ENCODE assay signal across 8 mouse cellular contexts in the genomic region with DNA sequence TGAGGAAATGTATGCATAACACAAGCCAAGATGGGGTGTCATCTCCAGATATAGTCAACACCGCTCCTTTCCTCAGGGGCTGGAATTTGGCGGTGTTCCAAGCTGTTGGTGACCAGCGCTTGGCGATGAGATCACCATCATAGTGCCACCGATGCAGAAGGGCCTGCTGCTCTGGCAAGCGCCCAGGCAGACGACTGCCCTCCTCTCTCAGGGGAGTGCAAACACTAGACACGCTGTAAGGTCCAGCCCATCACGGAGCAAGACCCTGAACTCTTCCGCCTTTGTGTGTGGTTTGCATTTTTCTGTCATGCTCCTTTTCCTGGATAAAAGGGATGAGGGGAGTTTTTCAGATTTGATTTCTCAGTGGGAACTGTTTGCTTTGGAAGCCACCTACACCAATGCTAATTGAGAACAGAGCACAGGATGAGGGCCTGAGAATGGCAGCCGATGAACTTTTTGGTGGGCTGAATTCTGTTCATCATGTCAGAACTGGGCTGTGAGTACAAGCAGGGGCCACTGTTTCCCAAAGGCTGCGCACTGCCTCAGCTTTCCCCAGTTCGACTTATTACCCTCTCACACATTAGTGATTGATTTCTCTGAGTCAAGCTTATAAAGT.
DNase-seq lines count a peak whose midpoint lies in the region; ATAC-seq and TF ChIP-seq lines count a peak whose summit lies in the region.

No protein-coding gene starts in this region.

- no peaks in the 10 kb centered on the region for H3K27me3 ChIP-seq in heart, embryonic 10.5 days (ENCODE audit: insufficient read depth, poor library complexity, severe bottlenecking)
- H3K27me3 ChIP-seq in kidney, postnatal 0 days (ENCODE audit: insufficient read depth, low read length), result no peaks in the 10 kb centered on the region
- H3K27me3 ChIP-seq in lung, embryonic 14.5 days (ENCODE audit: insufficient read depth, low read length), result no peaks in the 10 kb centered on the region

- H3K36me3 ChIP-seq in heart, embryonic 10.5 days, result peaks cover 21% of the 10 kb centered on the region
- no peaks in the 10 kb centered on the region for H3K36me3 ChIP-seq in kidney, postnatal 0 days (ENCODE audit: insufficient read depth, low read length)
- H3K36me3 ChIP-seq in lung, embryonic 14.5 days (ENCODE audit: insufficient read depth), result peaks cover 11% of the 10 kb centered on the region; the same call in 1 of the 2 replicates

- H3K9ac ChIP-seq in kidney, postnatal 0 days (ENCODE audit: low read depth, low read length), result no peak overlapping the region
- H3K9ac ChIP-seq in lung, embryonic 14.5 days, result peak overlapping the region; percentile 67

- peak; percentile 45; the same call in 1 of the 2 replicates for ATAC-seq in kidney, postnatal 0 days (replicated peaks; ENCODE audit: low FRiP score, low read depth)
- ATAC-seq in lung, embryonic 14.5 days (ENCODE audit: insufficient read depth), result peak; percentile 85

- 11% methylated on average over 13 of the region's 13 CpGs for WGBS in heart, embryonic 10.5 days
- 16% methylated on average over 13 of the region's 13 CpGs for WGBS in kidney, postnatal 0 days
- WGBS in lung, embryonic 14.5 days, result 6% methylated on average over 13 of the region's 13 CpGs

- H3K27ac ChIP-seq in heart, embryonic 10.5 days, result peak overlapping the region; percentile 91
- H3K27ac ChIP-seq in kidney, postnatal 0 days, result peak overlapping the region; percentile 7
- peak overlapping the region; percentile 91 for H3K27ac ChIP-seq in lung, embryonic 14.5 days (ENCODE audit: low read depth)

- peak overlapping the region; percentile 63 for H3K4me2 ChIP-seq in kidney, postnatal 0 days (ENCODE audit: low read length)
- peak overlapping the region; percentile 72 for H3K4me2 ChIP-seq in lung, embryonic 14.5 days

- peaks cover 68% of the 10 kb centered on the region for H3K4me1 ChIP-seq in heart, embryonic 10.5 days
- peaks cover 14% of the 10 kb centered on the region; the same call in 1 of the 2 replicates for H3K4me1 ChIP-seq in kidney, postnatal 0 days (replicated peaks; ENCODE audit: insufficient read depth, low read length)
- H3K4me1 ChIP-seq in lung, embryonic 14.5 days (ENCODE audit: insufficient read depth), result peaks cover 31% of the 10 kb centered on the region

- intact Hi-C loops in gastrocnemius, postnatal 14 days (cut with DNase I; ENCODE audit: low total_unique reads), result no loop called here

- TF ChIP-seq CTCF in kidney, postnatal 0 days (IDR thresholded peaks at IDR 0.05; ENCODE audit: low read depth), result no peak
- TF ChIP-seq CTCF in lung, embryonic 14.5 days (IDR thresholded peaks at IDR 0.05; ENCODE audit: low read depth), result no peak

- peak; percentile 36 for DNase-seq in gastrocnemius, postnatal 14 days
- DNase-seq in gastrocnemius, postnatal 25 days, result no peak
- DNase-seq in cerebellum, adult 18-20 months, result peak; percentile 61 to 72
- DNase-seq in heart, embryonic 10.5 days (ENCODE audit: low spot score), result peak; percentile 82
- DNase-seq in kidney, postnatal 0 days (ENCODE audit: low spot score), result peak; percentile 47
- DNase-seq in lung, embryonic 14.5 days, result peak; percentile 90
- peak; percentile 44 to 57 for DNase-seq in right cerebral cortex, postnatal 10 days (ENCODE audit: low spot score in 2 of 2)
- no peak for DNase-seq in yolk sac, embryonic 10.5 days (ENCODE audit: low spot score)

- peaks cover 14% of the 10 kb centered on the region for H3K9me3 ChIP-seq in heart, embryonic 10.5 days
- H3K9me3 ChIP-seq in kidney, postnatal 0 days (replicated peaks; ENCODE audit: low read length), result peaks cover 11% of the 10 kb centered on the region; the same call in 1 of the 2 replicates
- H3K9me3 ChIP-seq in lung, embryonic 14.5 days (ENCODE audit: low read depth, low read length), result peaks cover 13% of the 10 kb centered on the region; the same call in 1 of the 2 replicates

- H3K4me3 ChIP-seq in heart, embryonic 10.5 days, result peak overlapping the region; percentile 63
- peak overlapping the region; percentile 38 for H3K4me3 ChIP-seq in kidney, postnatal 0 days (replicated peaks; ENCODE audit: low read depth, low read length)
- peak overlapping the region; percentile 47 for H3K4me3 ChIP-seq in lung, embryonic 14.5 days (ENCODE audit: low read depth, low read length)

Comparison
In these comparisons a context has a peak if more than half of its experiments do, and no peak if none do; other contexts are left out.
1. DNase-seq: peak in gastrocnemius, postnatal 14 days (single experiment), cerebellum, adult 18-20 months (2 of 2), heart, embryonic 10.5 days (single experiment), kidney, postnatal 0 days (single experiment), lung, embryonic 14.5 days (single experiment) and right cerebral cortex, postnatal 10 days (2 of 2); none in gastrocnemius, postnatal 25 days (single experiment) and yolk sac, embryonic 10.5 days (single experiment).
2. H3K27ac ChIP-seq: peak in every context shown above with its lines; median percentile 91 in heart, embryonic 10.5 days; 91 in lung, embryonic 14.5 days; 7 in kidney, postnatal 0 days.
3. Peak in every context shown above with its lines, with median percentiles within 50 percentile points of each other: H3K4me3 ChIP-seq.